Mouse (Mus musculus): Measurements from ENCODE around the gene Macrod1. TPM values are rescaled to one million over a fixed set of nuclear protein-coding genes. Genes with fewer than 3 reads are reported as not detected.

Gene Macrod1
- polyA plus RNA-seq, 1 experiment from 2014 or later: 8.3 TPM

- Histone ChIP-seq H3K4me1 (ENCODE audit: control insufficient read depth, insufficient read depth, low read length) (no peaks in the 10 kb centered on the region), H3K36me3 (ENCODE audit: control insufficient read depth, insufficient read depth, low read length) (peaks cover 18% of the 10 kb centered on the region), H3K27ac (ENCODE audit: low read length) (no peak overlapping the region), H3K9me3 (ENCODE audit: control insufficient read depth, low read depth, low read length) (no peaks in the 10 kb centered on the region), H3K9ac (replicated peaks; ENCODE audit: low read depth, low read length) (no peak overlapping the region), H3K27me3 (ENCODE audit: control insufficient read depth, insufficient read depth, low read length) (no peaks in the 10 kb centered on the region), H3K4me3 (ENCODE audit: low read depth, low read length) (no peak overlapping the region), H3K4me2 (replicated peaks; ENCODE audit: low read depth, low read length) (no peak overlapping the region)
- no peak for ATAC-seq (ENCODE audit: insufficient number of reproducible peaks, insufficient read depth, low FRiP score, low read depth)
These were observed 166.9 kb downstream of the Macrod1 start for GRCm38 (mm10) chr19:7223488-7223887.

- ATAC-seq (ENCODE audit: insufficient number of reproducible peaks, insufficient read depth, low FRiP score, low read depth): no peak
- H3K4me2 ChIP-seq (replicated peaks; ENCODE audit: low read depth, low read length): no peak overlapping the region
- H3K4me1 ChIP-seq (ENCODE audit: control insufficient read depth, insufficient read depth, low read length): no peaks in the 10 kb centered on the region
- WGBS: 92% methylated on average over 3 of the region's 3 CpGs
- no peaks in the 10 kb centered on the region for H3K27me3 ChIP-seq (ENCODE audit: control insufficient read depth, insufficient read depth, low read length)
- H3K27ac ChIP-seq (ENCODE audit: low read length): no peak overlapping the region
- H3K36me3 ChIP-seq (ENCODE audit: control insufficient read depth, insufficient read depth, low read length): peaks cover 23% of the 10 kb centered on the region
- H3K4me3 ChIP-seq (ENCODE audit: low read depth, low read length): no peak overlapping the region
- no peaks in the 10 kb centered on the region for H3K9me3 ChIP-seq (ENCODE audit: control insufficient read depth, low read depth, low read length)
- H3K9ac ChIP-seq (replicated peaks; ENCODE audit: low read depth, low read length): no peak overlapping the region
These were observed 167.6 kb downstream of the Macrod1 start for GRCm38 (mm10) chr19:7224253-7224652.

GRCm38 (mm10) chr19:7225096-7225690, 168.6 kb downstream of the Macrod1 start:
- ATAC-seq (ENCODE audit: insufficient number of reproducible peaks, insufficient read depth, low FRiP score, low read depth): no peak
- Histone ChIP-seq H3K36me3 (ENCODE audit: control insufficient read depth, insufficient read depth, low read length) (peaks cover 31% of the 10 kb centered on the region), H3K9me3 (ENCODE audit: control insufficient read depth, low read depth, low read length) (no peaks in the 10 kb centered on the region), H3K27me3 (ENCODE audit: control insufficient read depth, insufficient read depth, low read length) (no peaks in the 10 kb centered on the region), H3K4me3 (ENCODE audit: low read depth, low read length) (no peak overlapping the region), H3K4me1 (ENCODE audit: control insufficient read depth, insufficient read depth, low read length) (no peaks in the 10 kb centered on the region), H3K9ac (replicated peaks; ENCODE audit: low read depth, low read length) (no peak overlapping the region), H3K27ac (ENCODE audit: low read length) (no peak overlapping the region), H3K4me2 (replicated peaks; ENCODE audit: low read depth, low read length) (no peak overlapping the region)
- 86% methylated on average over 9 of the region's 9 CpGs for WGBS

- 68% methylated on average over 6 of the region's 6 CpGs for WGBS
- H3K9ac ChIP-seq (replicated peaks; ENCODE audit: low read depth, low read length): no peak overlapping the region
- H3K27ac ChIP-seq (ENCODE audit: low read length): no peak overlapping the region
- no peak overlapping the region for H3K4me3 ChIP-seq (ENCODE audit: low read depth, low read length)
- no peaks in the 10 kb centered on the region for H3K9me3 ChIP-seq (ENCODE audit: control insufficient read depth, low read depth, low read length)
- peak; percentile 51; the same call in 1 of the 2 replicates for ATAC-seq (ENCODE audit: insufficient number of reproducible peaks, insufficient read depth, low FRiP score, low read depth)
- H3K4me2 ChIP-seq (replicated peaks; ENCODE audit: low read depth, low read length): no peak overlapping the region
- peaks cover 40% of the 10 kb centered on the region for H3K36me3 ChIP-seq (ENCODE audit: control insufficient read depth, insufficient read depth, low read length)
- no peaks in the 10 kb centered on the region for H3K27me3 ChIP-seq (ENCODE audit: control insufficient read depth, insufficient read depth, low read length)
- no peaks in the 10 kb centered on the region for H3K4me1 ChIP-seq (ENCODE audit: control insufficient read depth, insufficient read depth, low read length)
These were observed 169.9 kb downstream of the Macrod1 start for GRCm38 (mm10) chr19:7226511-7226914.

GRCm38 (mm10) chr19:7234537-7235221, 178.1 kb downstream of the Macrod1 start:
- Histone ChIP-seq H3K9me3 (ENCODE audit: control insufficient read depth, low read depth, low read length) (no peaks in the 10 kb centered on the region), H3K27me3 (ENCODE audit: control insufficient read depth, insufficient read depth, low read length) (no peaks in the 10 kb centered on the region), H3K36me3 (ENCODE audit: control insufficient read depth, insufficient read depth, low read length) (peaks cover 25% of the 10 kb centered on the region), H3K4me1 (ENCODE audit: control insufficient read depth, insufficient read depth, low read length) (peaks cover 4% of the 10 kb centered on the region; the same call in 1 of the 2 replicates), H3K4me2 (replicated peaks; ENCODE audit: low read depth, low read length) (no peak overlapping the region), H3K4me3 (ENCODE audit: low read depth, low read length) (no peak overlapping the region), H3K27ac (ENCODE audit: low read length) (no peak overlapping the region), H3K9ac (replicated peaks; ENCODE audit: low read depth, low read length) (no peak overlapping the region)
- ATAC-seq (ENCODE audit: insufficient number of reproducible peaks, insufficient read depth, low FRiP score, low read depth): peak; percentile 69; the same call in 1 of the 2 replicates
- 55% methylated on average over 8 of the region's 8 CpGs for WGBS

GRCm38 (mm10) chr19:7235461-7235860, 178.9 kb downstream of the Macrod1 start:
- Histone ChIP-seq H3K27ac (ENCODE audit: low read length) (no peak overlapping the region), H3K4me1 (ENCODE audit: control insufficient read depth, insufficient read depth, low read length) (peaks cover 10% of the 10 kb centered on the region; the same call in 1 of the 2 replicates), H3K4me3 (ENCODE audit: low read depth, low read length) (no peak overlapping the region), H3K9ac (replicated peaks; ENCODE audit: low read depth, low read length) (no peak overlapping the region), H3K27me3 (ENCODE audit: control insufficient read depth, insufficient read depth, low read length) (no peaks in the 10 kb centered on the region), H3K36me3 (ENCODE audit: control insufficient read depth, insufficient read depth, low read length) (peaks cover 20% of the 10 kb centered on the region; the same call in 1 of the 2 replicates), H3K4me2 (replicated peaks; ENCODE audit: low read depth, low read length) (no peak overlapping the region), H3K9me3 (ENCODE audit: control insufficient read depth, low read depth, low read length) (no peaks in the 10 kb centered on the region)
- 91% methylated on average over 9 of the region's 9 CpGs for WGBS
- ATAC-seq (ENCODE audit: insufficient number of reproducible peaks, insufficient read depth, low FRiP score, low read depth): no peak

- peaks cover 17% of the 10 kb centered on the region; the same call in 1 of the 2 replicates for H3K36me3 ChIP-seq (ENCODE audit: control insufficient read depth, insufficient read depth, low read length)
- H3K27me3 ChIP-seq (ENCODE audit: control insufficient read depth, insufficient read depth, low read length): no peaks in the 10 kb centered on the region
- no peak for ATAC-seq (ENCODE audit: insufficient number of reproducible peaks, insufficient read depth, low FRiP score, low read depth)
- H3K9me3 ChIP-seq (ENCODE audit: control insufficient read depth, low read depth, low read length): no peaks in the 10 kb centered on the region
- 94% methylated on average over 2 of the region's 2 CpGs for WGBS
- peaks cover 10% of the 10 kb centered on the region; the same call in 1 of the 2 replicates for H3K4me1 ChIP-seq (ENCODE audit: control insufficient read depth, insufficient read depth, low read length)
- H3K4me2 ChIP-seq (replicated peaks; ENCODE audit: low read depth, low read length): no peak overlapping the region
- no peak overlapping the region for H3K4me3 ChIP-seq (ENCODE audit: low read depth, low read length)
- H3K9ac ChIP-seq (replicated peaks; ENCODE audit: low read depth, low read length): no peak overlapping the region
- H3K27ac ChIP-seq (ENCODE audit: low read length): no peak overlapping the region
These were observed 179.4 kb downstream of the Macrod1 start for GRCm38 (mm10) chr19:7236011-7236410.

GRCm38 (mm10) chr19:7236742-7237141, 180.1 kb downstream of the Macrod1 start:
- no peak for ATAC-seq (ENCODE audit: insufficient number of reproducible peaks, insufficient read depth, low FRiP score, low read depth)
- Histone ChIP-seq H3K9ac (replicated peaks; ENCODE audit: low read depth, low read length) (no peak overlapping the region), H3K27me3 (ENCODE audit: control insufficient read depth, insufficient read depth, low read length) (no peaks in the 10 kb centered on the region), H3K4me1 (ENCODE audit: control insufficient read depth, insufficient read depth, low read length) (peaks cover 10% of the 10 kb centered on the region; the same call in 1 of the 2 replicates), H3K9me3 (ENCODE audit: control insufficient read depth, low read depth, low read length) (no peaks in the 10 kb centered on the region), H3K36me3 (ENCODE audit: control insufficient read depth, insufficient read depth, low read length) (peaks cover 12% of the 10 kb centered on the region; the same call in 1 of the 2 replicates), H3K4me3 (ENCODE audit: low read depth, low read length) (no peak overlapping the region), H3K4me2 (replicated peaks; ENCODE audit: low read depth, low read length) (no peak overlapping the region), H3K27ac (ENCODE audit: low read length) (no peak overlapping the region)
- 94% methylated on average over 4 of the region's 4 CpGs for WGBS
